Mouse (Mus musculus) erythroid progenitor cell, adult 5-6 weeks (primary cell): Measurements from ENCODE around the gene Tpte. TPM values are rescaled to one million over a fixed set of nuclear protein-coding genes. Genes with fewer than 3 reads are reported as not detected.

Experiments used
- total RNA-seq, 2 experiments: library from RNA; stranded (forward) in 1 of 2; stranded (reverse) in 1 of 2; fragments of 150-400 nt in 1 of 2; fragments of 186-747, 209-891 nt in 1 of 2; gene quantifications; 2 replicates each; pipeline versions ENCODE4 v1.2.3 to v1.2.4; 2015 to 2017; ENCODE audit warnings: low replicate concordance in 2 of 2

Gene Tpte
- total RNA-seq, 2 experiments from 2014 or later = not detected

Other genes starting within 250 kb of the Tpte start
- gene Atp7b, start 223.1 kb upstream of the Tpte start, total RNA-seq (2015; ENCODE audit: low replicate concordance) = 8.6 and 11.3 TPM in 2 replicates
- gene Atp7b, start 223.1 kb upstream of the Tpte start, total RNA-seq (2017; ENCODE audit: low replicate concordance) = 4.5 and 8.5 TPM in 2 replicates
- gene Alg11, start 222.7 kb upstream of the Tpte start, total RNA-seq (2015; ENCODE audit: low replicate concordance) = 3.2 and 5.4 TPM in 2 replicates
- gene Alg11, start 222.7 kb upstream of the Tpte start, total RNA-seq (2017; ENCODE audit: low replicate concordance) = 4.7 and 28.4 TPM in 2 replicates
- not detected in 2 replicates for gene Nek5, start 158.4 kb upstream of the Tpte start, total RNA-seq (2015; ENCODE audit: low replicate concordance)
- not detected in 2 replicates for gene Nek5, start 158.4 kb upstream of the Tpte start, total RNA-seq (2017; ENCODE audit: low replicate concordance)
- 18.9 and 45.0 TPM in 2 replicates for gene Nek3, start 117.0 kb upstream of the Tpte start, total RNA-seq (2015; ENCODE audit: low replicate concordance)
- gene Nek3, start 117.0 kb upstream of the Tpte start, total RNA-seq (2017; ENCODE audit: low replicate concordance) = 39.0 and 46.9 TPM in 2 replicates
- gene Ckap2, start 97.6 kb upstream of the Tpte start, total RNA-seq (2015; ENCODE audit: low replicate concordance) = 292 and 294 TPM in 2 replicates
- 270 and 283 TPM in 2 replicates for gene Ckap2, start 97.6 kb upstream of the Tpte start, total RNA-seq (2017; ENCODE audit: low replicate concordance)
- 7.1 and 7.2 TPM in 2 replicates for gene Vps36, start 90.6 kb upstream of the Tpte start, total RNA-seq (2015; ENCODE audit: low replicate concordance)
- 6.0 and 6.1 TPM in 2 replicates for gene Vps36, start 90.6 kb upstream of the Tpte start, total RNA-seq (2017; ENCODE audit: low replicate concordance)
- gene Thsd1, start 56.1 kb upstream of the Tpte start, total RNA-seq (2015; ENCODE audit: low replicate concordance) = not detected in 2 replicates
- gene Thsd1, start 56.1 kb upstream of the Tpte start, total RNA-seq (2017; ENCODE audit: low replicate concordance) = 0.13 TPM in 1 of 2 replicates, not detected in the other
- 1.1 and 2.1 TPM in 2 replicates for gene Slc25a15, start 115.2 kb downstream of the Tpte start, total RNA-seq (2015; ENCODE audit: low replicate concordance)
- 0.38 and 1.9 TPM in 2 replicates for gene Slc25a15, start 115.2 kb downstream of the Tpte start, total RNA-seq (2017; ENCODE audit: low replicate concordance)
- gene Mrps31, start 127.9 kb downstream of the Tpte start, total RNA-seq (2015; ENCODE audit: low replicate concordance) = 7.6 and 10.1 TPM in 2 replicates
- gene Mrps31, start 127.9 kb downstream of the Tpte start, total RNA-seq (2017; ENCODE audit: low replicate concordance) = 8.5 and 11.0 TPM in 2 replicates